Mouse (Mus musculus) hindbrain, postnatal 0 days (tissue): ENCODE measurements at regions not wholly inside any gene's neighbourhood (a gene's known extent, or its start where the extent isn't known, plus 50 kb on each side); places are given as distances from the start of the nearest gene placed in this dataset.
A peak's percentile ranks its signal among the peaks of the same experiment; 100 is the strongest.

Experiments
- ATAC-seq: fragments of 200-750 bp; cut with Nextera tagmentation; 2 replicates; pipeline ENCODE4 v1.8.0; 2017; ENCODE audit warnings: mild to moderate bottlenecking, moderate TSS enrichment, moderate library complexity
- DNase-seq: peaks from one replicate; pipeline ENCODE4 v3.0.0-alpha.2; 2015; ENCODE audit warnings: low spot score
- H3K27ac ChIP-seq: fragments of 300-500 bp; sonication (generic); 2 replicates; pipeline ENCODE4 v1.5.1; 2014; ENCODE audit warnings: mild to moderate bottlenecking
- H3K27me3 ChIP-seq: fragments of 300-500 bp; sonication (generic); 2 replicates; pipeline ENCODE4 v1.6.1; 2014; ENCODE audit warnings: low read length, mixed read lengths; ENCODE audit not compliant: insufficient read depth
- H3K36me3 ChIP-seq: fragments of 300-500 bp; sonication (generic); 2 replicates; pipeline ENCODE4 v1.6.1; 2014; ENCODE audit warnings: low read length, mixed read lengths; ENCODE audit not compliant: insufficient read depth
- H3K4me1 ChIP-seq: fragments of 300-500 bp; sonication (generic); 2 replicates; pipeline ENCODE4 v1.6.1; 2014; ENCODE audit warnings: antibody characterized with exemption, low read length, mixed read lengths; ENCODE audit not compliant: insufficient read depth
- H3K4me2 ChIP-seq: fragments of 300-500 bp; sonication (generic); 2 replicates; pipeline ENCODE4 v1.6.1; 2014; ENCODE audit warnings: low read depth, mild to moderate bottlenecking, low read length, moderate library complexity, mixed read lengths
- H3K4me3 ChIP-seq: fragments of 300-500 bp; sonication (generic); 2 replicates; pipeline ENCODE4 v1.5.1; 2014; ENCODE audit warnings: low read length
- H3K9ac ChIP-seq: fragments of 300-500 bp; sonication (generic); replicated peaks from 2 replicates; pipeline ENCODE4 v1.6.1; 2014; ENCODE audit warnings: mild to moderate bottlenecking, low read length, moderate library complexity, mixed read lengths
- H3K9me3 ChIP-seq: fragments of 300-500 bp; sonication (generic); 2 replicates; pipeline ENCODE4 v1.6.1; 2016; ENCODE audit warnings: low read length, mixed read lengths
- CTCF ChIP-seq: IDR thresholded peaks from 2 replicates; pipeline ENCODE4 v1.5.1; 2016; ENCODE audit warnings: antibody characterized with exemption, control low read depth, low read depth
- WGBS: fragments of 180-500 bp; shearing (Covaris S2); extraction: QIAGEN DNeasy Blood & Tissue Kit; methylation state at CpG from one replicate; pipeline ENCODE4 v1.1.7; 2014; 5-methylcytosine and 5-hydroxymethylcytosine counted together

GRCm38 (mm10) chr3:34571630-34572029 is 78.6 kb upstream of the Sox2 start:
- Histone ChIP-seq H3K4me3 (no peak overlapping the region), H3K9ac (no peak overlapping the region), H3K4me2 (no peak overlapping the region), H3K36me3 (no peaks in the 10 kb centered on the region), H3K27me3 (no peaks in the 10 kb centered on the region), H3K4me1 (peaks cover 13% of the 10 kb centered on the region), H3K27ac (no peak overlapping the region), H3K9me3 (no peaks in the 10 kb centered on the region)
- 39% methylated on average over 9 of the region's 9 CpGs for WGBS
- DNase-seq (peak; percentile 27), ATAC-seq (no peak)
- TF ChIP-seq CTCF: no peak

DNA sequence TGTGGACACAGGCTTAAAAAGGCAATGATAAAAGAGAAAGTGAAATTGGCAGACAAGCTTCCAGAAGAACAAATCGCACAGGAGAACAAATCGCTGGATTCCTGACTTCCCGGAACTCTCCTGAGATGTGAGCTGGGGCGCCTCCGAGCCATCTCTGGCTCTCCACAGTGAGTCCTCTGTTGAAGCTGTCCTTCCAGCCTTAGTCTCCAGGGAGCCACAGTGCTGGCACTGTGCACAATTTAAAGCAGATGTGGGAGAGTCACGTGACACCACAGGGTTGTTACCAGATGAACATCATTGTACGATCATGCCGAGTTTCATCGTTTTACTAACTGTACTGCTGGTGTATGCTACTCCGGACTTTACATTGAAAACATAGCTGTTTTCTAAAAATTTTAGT is 80.2 kb upstream of the Sox2 start:
- H3K4me3 ChIP-seq: no peak overlapping the region
- H3K27ac ChIP-seq: no peak overlapping the region
- no peaks in the 10 kb centered on the region for H3K27me3 ChIP-seq
- 62% methylated on average over 10 of the region's 10 CpGs for WGBS
- no peak for TF ChIP-seq CTCF
- peaks cover 13% of the 10 kb centered on the region for H3K4me1 ChIP-seq
- no peak overlapping the region for H3K4me2 ChIP-seq
- DNase-seq (peak; percentile 22), ATAC-seq (no peak)
- H3K9ac ChIP-seq: no peak overlapping the region
- no peaks in the 10 kb centered on the region for H3K9me3 ChIP-seq
- no peaks in the 10 kb centered on the region for H3K36me3 ChIP-seq

- Histone ChIP-seq H3K9ac (no peak overlapping the region), H3K27me3 (no peaks in the 10 kb centered on the region), H3K4me1 (peaks cover 9% of the 10 kb centered on the region), H3K4me2 (no peak overlapping the region), H3K27ac (no peak overlapping the region), H3K4me3 (no peak overlapping the region), H3K36me3 (no peaks in the 10 kb centered on the region), H3K9me3 (no peaks in the 10 kb centered on the region)
- peak; percentile 36; the same call in 1 of the 2 replicates for ATAC-seq
- whole genome bisulfite sequencing: 29% methylated on average over 6 of the region's 6 CpGs
- DNase-seq: peak; percentile 73
- TF ChIP-seq CTCF: no peak
Measured at GRCm38 (mm10) chr3:34568086-34568650, 82.0 kb upstream of the Sox2 start.

GRCm38 (mm10) chr3:34565386-34565785 is 84.8 kb upstream of the Sox2 start:
- Histone ChIP-seq H3K4me2 (no peak overlapping the region), H3K36me3 (no peaks in the 10 kb centered on the region), H3K9ac (no peak overlapping the region), H3K4me1 (peaks cover 4% of the 10 kb centered on the region; the same call in 1 of the 2 replicates), H3K4me3 (no peak overlapping the region), H3K27ac (peak overlapping the region; percentile 43; the same call in 1 of the 2 replicates), H3K9me3 (no peaks in the 10 kb centered on the region), H3K27me3 (no peaks in the 10 kb centered on the region)
- no peak for TF ChIP-seq CTCF
- WGBS: 44% methylated on average over 4 of the region's 4 CpGs
- DNase-seq: no peak
- no peak for ATAC-seq

DNA sequence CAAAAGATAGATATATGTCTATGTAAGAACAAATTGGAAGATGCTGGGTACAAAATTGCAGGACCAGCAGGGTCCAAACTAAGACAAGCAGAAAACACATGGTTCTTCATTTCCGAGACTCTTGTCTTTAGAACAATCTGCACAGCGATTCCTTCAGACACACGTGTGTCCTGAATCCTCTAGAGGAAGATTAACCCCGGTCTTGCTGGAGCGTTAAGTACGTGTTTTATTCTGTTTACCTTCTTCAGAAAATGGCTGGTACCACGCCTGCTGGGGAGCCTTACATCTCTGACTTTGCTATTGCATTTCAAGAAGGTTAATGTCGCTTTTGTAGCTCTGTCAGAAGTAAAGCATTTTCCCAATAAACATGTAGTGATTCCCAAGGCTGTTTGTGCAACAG is 87.3 kb upstream of the Sox2 start:
- Histone ChIP-seq H3K9ac (no peak overlapping the region), H3K4me2 (peak overlapping the region; percentile 33), H3K27ac (no peak overlapping the region), H3K9me3 (no peaks in the 10 kb centered on the region), H3K36me3 (no peaks in the 10 kb centered on the region), H3K27me3 (no peaks in the 10 kb centered on the region; the same call in 1 of the 2 replicates), H3K4me3 (peak overlapping the region; percentile 18), H3K4me1 (no peaks in the 10 kb centered on the region)
- 35% methylated on average over 8 of the region's 8 CpGs for WGBS
- DNase-seq (no peak), ATAC-seq (no peak)
- TF ChIP-seq CTCF: no peak

- H3K9me3 ChIP-seq: no peaks in the 10 kb centered on the region
- H3K4me3 ChIP-seq: peak overlapping the region; percentile 17; the same call in 1 of the 2 replicates
- peak; percentile 70 for ATAC-seq
- H3K27me3 ChIP-seq: no peaks in the 10 kb centered on the region; the same call in 1 of the 2 replicates
- no peaks in the 10 kb centered on the region for H3K4me1 ChIP-seq
- TF ChIP-seq CTCF: no peak
- WGBS: 19% methylated on average over 5 of the region's 5 CpGs
- DNase-seq: peak; percentile 41
- peak overlapping the region; percentile 51; the same call in 1 of the 2 replicates for H3K27ac ChIP-seq
- no peaks in the 10 kb centered on the region for H3K36me3 ChIP-seq
- no peak overlapping the region for H3K9ac ChIP-seq
- H3K4me2 ChIP-seq: peak overlapping the region; percentile 46
Measured at GRCm38 (mm10) chr3:34561709-34562108, 88.5 kb upstream of the Sox2 start.
